Mouse (Mus musculus): ENCODE measurements at regions not wholly inside any gene's neighbourhood (a gene's known extent, or its start where the extent isn't known, plus 50 kb on each side); places are given as distances from the start of the nearest gene placed in this dataset.
A peak's percentile ranks its signal among the peaks of the same experiment; 100 is the strongest.

GRCm38 (mm10) chr10:66807261-66807968 lies 288.5 kb upstream of the Jmjd1c start:
- peak; percentile 51 to 52 for DNase-seq

DNA sequence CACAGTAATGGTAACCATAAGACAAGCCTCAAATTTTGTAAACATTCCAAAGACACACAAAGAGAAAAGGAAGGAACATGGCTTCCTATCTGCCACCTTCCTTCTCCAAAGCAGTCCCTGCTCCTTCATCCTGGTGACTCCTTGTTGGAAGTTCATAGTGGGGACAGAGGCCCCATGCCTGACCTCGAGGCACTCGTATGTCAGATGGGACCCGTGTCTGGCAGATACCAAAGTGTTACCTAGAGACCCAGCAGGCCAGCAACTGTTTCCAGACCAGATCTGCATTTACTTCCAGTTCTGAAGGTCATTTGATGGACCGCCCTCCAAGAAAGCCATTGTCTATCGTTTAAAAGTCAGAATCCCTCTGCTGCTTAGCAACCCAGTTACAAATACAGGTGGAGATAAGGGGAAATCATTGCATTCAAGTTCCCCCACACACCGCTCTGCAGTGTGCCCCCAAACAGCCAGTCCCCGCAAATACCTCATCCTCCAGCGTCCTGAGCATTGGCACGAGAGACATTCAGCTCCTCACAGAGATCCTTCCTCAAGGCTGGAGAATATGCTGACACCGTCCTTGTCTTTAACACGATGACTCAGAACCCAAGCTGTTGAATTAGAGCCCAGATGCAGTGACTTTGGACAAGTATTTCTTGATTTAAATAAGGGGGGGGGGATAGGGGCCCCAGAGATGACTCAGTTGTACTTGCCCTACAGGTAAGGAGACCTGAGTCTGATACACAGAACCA lies 283.2 kb upstream of the Jmjd1c start:
- DNase-seq: no peak

- no peak for DNase-seq
Measured at GRCm38 (mm10) chr10:66813850-66814564, 281.9 kb upstream of the Jmjd1c start.

- peak; percentile 77 to 79 for DNase-seq
Measured at GRCm38 (mm10) chr10:66814565-66815201, 281.2 kb upstream of the Jmjd1c start.

DNA sequence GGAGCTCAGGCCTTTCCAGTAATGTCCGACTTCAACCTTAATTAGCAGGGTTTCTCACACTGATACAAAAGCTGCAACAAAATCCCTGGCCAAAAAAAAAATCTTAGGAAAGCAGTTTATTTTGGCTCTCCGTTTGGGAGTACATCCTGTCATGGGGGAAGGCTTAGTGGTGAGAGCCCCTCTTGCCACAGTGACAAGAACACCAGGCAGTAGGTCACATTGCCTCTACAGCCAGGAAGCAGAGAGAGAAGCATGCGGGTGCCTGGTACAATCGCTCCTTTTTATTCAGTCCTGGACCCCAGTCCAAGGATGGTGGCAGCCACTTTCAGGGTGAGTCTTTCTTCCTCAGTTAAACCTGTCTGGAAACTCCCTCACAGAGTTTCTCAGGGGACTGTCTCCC lies 280.0 kb upstream of the Jmjd1c start:
- DNase-seq: no peak

GRCm38 (mm10) chr10:66816776-66817175 lies 279.1 kb upstream of the Jmjd1c start:
- no peak for DNase-seq

DNA sequence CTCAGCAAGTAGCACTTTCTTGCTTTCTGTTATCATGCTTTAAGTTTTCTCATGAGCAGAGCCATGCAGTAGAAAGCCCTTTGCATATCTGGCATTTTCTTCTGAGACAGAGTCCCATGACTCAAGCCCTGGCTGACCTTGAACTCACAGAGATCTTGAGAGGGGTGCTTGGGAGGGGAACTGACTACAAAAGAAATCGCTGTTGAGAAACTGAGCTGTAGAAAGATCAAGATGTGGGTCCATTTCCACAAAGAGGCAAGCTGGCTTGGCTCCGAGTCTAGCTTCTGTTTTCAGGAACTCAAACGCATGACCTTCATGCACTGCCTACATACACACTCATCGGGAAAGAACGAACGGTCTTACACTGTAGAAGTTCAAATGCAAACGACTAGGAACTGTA lies 278.0 kb upstream of the Jmjd1c start:
- DNase-seq: no peak

DNA sequence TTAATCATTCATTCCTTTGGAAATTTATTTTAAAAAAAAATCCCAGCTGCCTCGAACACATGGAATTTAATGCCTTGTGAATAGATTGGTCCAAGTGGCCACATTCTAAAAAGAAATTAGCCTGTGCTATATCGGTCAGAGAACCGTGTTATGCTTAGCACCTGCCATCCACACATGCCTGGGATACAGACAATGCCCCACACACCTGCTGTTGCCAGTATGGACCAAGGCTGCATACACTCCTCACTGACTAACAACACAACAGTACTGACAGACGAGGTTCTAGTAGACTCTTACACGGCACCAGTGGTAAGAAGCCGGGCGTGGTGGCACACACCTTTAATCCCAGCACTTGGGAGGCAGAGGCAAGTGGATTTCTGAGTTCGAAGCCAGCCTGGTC lies 276.4 kb upstream of the Jmjd1c start:
- no peak for DNase-seq

DNA sequence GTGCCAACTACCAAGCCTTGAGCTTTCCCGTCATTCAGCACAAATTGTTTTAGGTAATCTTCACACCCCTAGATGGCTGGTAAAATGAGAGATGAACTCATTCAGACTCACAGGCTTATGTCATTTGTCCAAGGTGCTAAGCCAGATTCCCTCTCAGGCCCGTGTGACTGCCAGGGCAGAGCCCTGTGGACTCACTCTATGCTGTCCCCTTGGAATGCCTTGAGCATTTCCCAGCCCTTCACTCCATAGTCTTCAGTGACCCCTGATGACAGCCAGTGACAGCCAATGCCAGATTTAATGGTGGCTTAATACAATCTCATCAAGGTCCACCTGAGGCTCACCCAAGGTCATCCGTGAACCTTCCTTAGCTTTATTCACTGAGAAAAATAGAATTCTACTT lies 270.2 kb upstream of the Jmjd1c start:
- no peak for DNase-seq

DNA sequence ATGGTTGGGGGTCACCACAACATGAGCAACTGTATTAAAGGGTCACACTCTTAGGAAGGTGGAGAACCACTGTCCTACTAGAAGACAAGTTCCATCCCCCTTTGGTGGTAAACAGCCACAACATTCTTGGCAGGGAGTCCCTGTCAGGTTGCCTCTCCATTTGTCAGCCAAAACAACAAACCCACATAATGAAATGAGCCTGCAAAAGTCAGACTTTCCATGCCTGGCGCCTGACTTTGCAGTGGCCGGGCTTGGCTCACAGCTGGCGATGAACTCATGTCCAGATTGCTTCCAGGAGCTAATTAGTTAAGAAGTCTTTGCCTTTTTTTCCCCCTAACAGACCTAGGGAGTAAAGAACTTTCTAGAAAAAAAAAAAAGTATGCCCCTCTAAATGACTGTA lies 269.6 kb upstream of the Jmjd1c start:
- no peak for DNase-seq

DNA sequence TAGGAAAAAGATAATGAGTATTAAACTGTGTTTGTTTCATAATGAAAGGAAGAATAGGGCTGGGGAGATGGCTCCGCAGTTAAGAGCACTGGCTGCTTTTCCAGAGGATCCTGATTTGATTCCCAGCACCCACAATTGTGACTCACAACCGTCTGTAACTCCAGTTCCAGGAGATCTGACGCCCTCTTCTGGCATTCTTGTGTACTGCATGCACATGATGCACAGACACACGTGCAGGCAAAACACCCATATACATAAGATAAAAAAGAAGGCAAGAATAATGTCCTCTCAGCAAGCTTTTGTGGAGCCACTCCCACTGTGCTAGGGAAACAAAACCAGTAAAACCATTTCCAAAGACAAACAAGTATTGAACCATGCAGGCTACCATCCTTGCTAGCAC lies 261.0 kb upstream of the Jmjd1c start:
- no peak for DNase-seq

- no peak for DNase-seq
Measured at GRCm38 (mm10) chr10:66839058-66839457, 256.9 kb upstream of the Jmjd1c start.

GRCm38 (mm10) chr10:66843258-66843657 lies 252.7 kb upstream of the Jmjd1c start:
- DNase-seq: no peak

GRCm38 (mm10) chr10:66848778-66849177 lies 247.1 kb upstream of the Jmjd1c start:
- DNase-seq: no peak

GRCm38 (mm10) chr10:66849681-66850080 lies 246.2 kb upstream of the Jmjd1c start:
- DNase-seq: no peak

- DNase-seq: no peak
Measured at GRCm38 (mm10) chr10:66850972-66851478, 244.9 kb upstream of the Jmjd1c start.

- DNase-seq: no peak
Measured at GRCm38 (mm10) chr10:66851841-66852240, 244.1 kb upstream of the Jmjd1c start.

GRCm38 (mm10) chr10:66852708-66853107 lies 243.2 kb upstream of the Jmjd1c start:
- no peak for DNase-seq

GRCm38 (mm10) chr10:66853258-66853657 lies 242.7 kb upstream of the Jmjd1c start:
- peak; percentile 81 to 84 for DNase-seq

DNA sequence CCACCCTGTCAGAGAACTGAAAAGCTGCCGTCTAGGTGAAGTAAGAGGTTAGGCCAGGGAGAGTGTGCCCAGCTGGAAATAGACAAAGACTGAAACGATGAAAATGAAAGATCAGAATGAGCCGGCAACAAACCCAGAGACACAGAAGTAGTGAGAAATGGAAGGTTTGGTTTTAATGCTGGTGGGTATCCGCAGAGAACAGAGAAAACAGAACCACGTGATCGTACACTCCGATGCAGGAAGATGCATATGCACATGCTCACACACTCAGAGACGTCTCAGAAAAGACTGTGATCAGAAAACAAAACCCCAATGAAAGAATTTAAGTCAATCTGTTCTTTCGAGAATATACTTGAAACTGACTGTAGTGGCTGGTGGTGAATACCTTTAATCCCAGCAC lies 241.0 kb upstream of the Jmjd1c start:
- no peak for DNase-seq

GRCm38 (mm10) chr10:66857330-66857729 lies 238.6 kb upstream of the Jmjd1c start:
- no peak for DNase-seq

GRCm38 (mm10) chr10:66861421-66861820 lies 234.5 kb upstream of the Jmjd1c start:
- no peak for DNase-seq

All from layer of hippocampus, postnatal 36 days (tissue).